Mouse (Mus musculus) hindbrain, embryonic 14.5 days (tissue): ENCODE data around the gene Zfp870. TPM values are rescaled to one million over a fixed set of nuclear protein-coding genes. Genes with fewer than 3 reads are reported as not detected.

Experiments used
- ATAC-seq: fragments of 200-750 bp; cut with Nextera tagmentation; 2 replicates; pipeline ENCODE4 v1.8.0; 2017; ENCODE audit warnings: moderate number of reproducible peaks, mild to moderate bottlenecking, moderate TSS enrichment, moderate library complexity; ENCODE audit not compliant: low FRiP score
- DNase-seq: peaks from one replicate; pipeline ENCODE4 v3.0.0-alpha.2; 2015; ENCODE audit warnings: low spot score
- H3K27ac ChIP-seq: fragments of 300-500 bp; sonication (generic); 2 replicates; pipeline ENCODE4 v1.5.1; 2014; ENCODE audit warnings: mild to moderate bottlenecking, moderate library complexity
- H3K27me3 ChIP-seq: fragments of 300-500 bp; sonication (generic); 2 replicates; pipeline ENCODE4 v1.6.1; 2014; ENCODE audit warnings: mild to moderate bottlenecking, low read length, mixed read lengths; ENCODE audit not compliant: control insufficient read depth, insufficient read depth
- H3K36me3 ChIP-seq: fragments of 300-500 bp; sonication (generic); replicated peaks from 2 replicates; pipeline ENCODE4 v1.6.1; 2014; ENCODE audit not compliant: control insufficient read depth, insufficient read depth
- H3K4me1 ChIP-seq: fragments of 300-500 bp; sonication (generic); replicated peaks from 2 replicates; pipeline ENCODE4 v1.6.1; 2014; ENCODE audit warnings: antibody characterized with exemption, low read length, mixed read lengths; ENCODE audit not compliant: control insufficient read depth, insufficient read depth
- H3K4me2 ChIP-seq: fragments of 300-500 bp; sonication (generic); replicated peaks from 2 replicates; pipeline ENCODE4 v1.6.1; 2014; ENCODE audit warnings: mild to moderate bottlenecking, moderate library complexity
- H3K4me3 ChIP-seq: fragments of 300-500 bp; sonication (generic); replicated peaks from 2 replicates; pipeline ENCODE4 v1.5.1; 2014; ENCODE audit warnings: mild to moderate bottlenecking, low read length
- H3K9ac ChIP-seq: fragments of 300-500 bp; sonication (generic); 2 replicates; pipeline ENCODE4 v1.6.1; 2014
- H3K9me3 ChIP-seq: fragments of 300-500 bp; sonication (generic); 2 replicates; pipeline ENCODE4 v1.6.1; 2016; ENCODE audit warnings: low read length; ENCODE audit not compliant: control insufficient read depth
- WGBS: fragments of 180-500 bp; shearing (Covaris S2); extraction: QIAGEN DNeasy Blood & Tissue Kit; methylation state at CpG from one replicate; pipeline ENCODE4 v1.1.7; 2014; 5-methylcytosine and 5-hydroxymethylcytosine counted together
- polyA plus RNA-seq: library from polyadenylated mRNA; unstranded; fragments of >200 nt; fragmentation: Nextera tagmentation; extraction: Ambion mirVana; gene quantifications from 2 replicates; pipeline ENCODE4 v1.2.1, GENCODE M21; 2014

Gene Zfp870
- polyA plus RNA-seq, 1 experiment from 2014 or later = 7.9 TPM

- no peak overlapping the region for H3K27ac ChIP-seq
- H3K9me3 ChIP-seq = no peaks in the 10 kb centered on the region
- peak overlapping the region; percentile 19 for H3K4me3 ChIP-seq
- DNase-seq (peak; percentile 72), ATAC-seq (0 out of 2 replicates have a peak, but pooled peaks have one; percentile 48)
- H3K27me3 ChIP-seq = peaks cover 3% of the 10 kb centered on the region; the same call in 1 of the 2 replicates
- no peaks in the 10 kb centered on the region for H3K4me1 ChIP-seq
- no peaks in the 10 kb centered on the region for H3K36me3 ChIP-seq
- peak overlapping the region; percentile 44; the same call in 1 of the 2 replicates for H3K9ac ChIP-seq
- H3K4me2 ChIP-seq = peak overlapping the region; percentile 48
- WGBS = 14% methylated on average over 19 of the region's 19 CpGs
Observed at GRCm38 (mm10) chr17:32905239-32905638, 13.8 kb upstream of the Zfp870 start.

GRCm38 (mm10) chr17:32904414-32904813 lies 13.0 kb upstream of the Zfp870 start:
- Histone ChIP-seq H3K4me3 (no peak overlapping the region), H3K27ac (no peak overlapping the region), H3K4me2 (no peak overlapping the region), H3K4me1 (no peaks in the 10 kb centered on the region), H3K9ac (no peak overlapping the region), H3K36me3 (no peaks in the 10 kb centered on the region), H3K27me3 (peaks cover 3% of the 10 kb centered on the region; the same call in 1 of the 2 replicates), H3K9me3 (no peaks in the 10 kb centered on the region)
- 75% methylated on average over 2 of the region's 2 CpGs for WGBS
- DNase-seq (peak; percentile 29), ATAC-seq (no peak)

- no peak overlapping the region for H3K27ac ChIP-seq
- 73% methylated on average over 1 of the region's 1 CpGs for WGBS
- ATAC-seq (no peak), DNase-seq (no peak)
- H3K9me3 ChIP-seq = no peaks in the 10 kb centered on the region
- H3K27me3 ChIP-seq = peaks cover under 1% of the 10 kb centered on the region; the same call in 1 of the 2 replicates
- no peak overlapping the region for H3K4me2 ChIP-seq
- no peaks in the 10 kb centered on the region for H3K36me3 ChIP-seq
- H3K9ac ChIP-seq = no peak overlapping the region
- H3K4me3 ChIP-seq = no peak overlapping the region
- no peaks in the 10 kb centered on the region for H3K4me1 ChIP-seq
Observed at GRCm38 (mm10) chr17:32901751-32902525, 10.5 kb upstream of the Zfp870 start.

GRCm38 (mm10) chr17:32895421-32895820 lies 4.0 kb upstream of the Zfp870 start:
- Histone ChIP-seq H3K27ac (no peak overlapping the region), H3K4me3 (no peak overlapping the region), H3K9ac (no peak overlapping the region), H3K36me3 (no peaks in the 10 kb centered on the region), H3K27me3 (no peaks in the 10 kb centered on the region), H3K4me2 (no peak overlapping the region), H3K4me1 (peaks cover 5% of the 10 kb centered on the region; the same call in 1 of the 2 replicates), H3K9me3 (no peaks in the 10 kb centered on the region)
- WGBS = 94% methylated on average over 4 of the region's 4 CpGs
- DNase-seq = no peak
- no peak for ATAC-seq

GRCm38 (mm10) chr17:32893901-32894300 lies 2.5 kb upstream of the Zfp870 start:
- Histone ChIP-seq H3K27ac (no peak overlapping the region), H3K4me3 (no peak overlapping the region), H3K4me1 (peaks cover 11% of the 10 kb centered on the region; the same call in 1 of the 2 replicates), H3K9ac (no peak overlapping the region), H3K4me2 (no peak overlapping the region), H3K27me3 (no peaks in the 10 kb centered on the region), H3K9me3 (no peaks in the 10 kb centered on the region), H3K36me3 (no peaks in the 10 kb centered on the region)
- 85% methylated on average over 3 of the region's 3 CpGs for WGBS
- ATAC-seq (no peak), DNase-seq (no peak)

GRCm38 (mm10) chr17:32890852-32891238 lies 597 bp downstream of the Zfp870 start:
- Histone ChIP-seq H3K36me3 (no peaks in the 10 kb centered on the region), H3K9me3 (no peaks in the 10 kb centered on the region), H3K27me3 (no peaks in the 10 kb centered on the region), H3K4me1 (peaks cover 11% of the 10 kb centered on the region; the same call in 1 of the 2 replicates), H3K4me2 (peak overlapping the region; percentile 73), H3K9ac (peak overlapping the region; percentile 72), H3K27ac (peak overlapping the region; percentile 83), H3K4me3 (peak overlapping the region; percentile 66)
- WGBS = 2% methylated on average over 11 of the region's 11 CpGs
- ATAC-seq (0 out of 2 replicates have a peak, but pooled peaks have one; percentile 28), DNase-seq (no peak)

GRCm38 (mm10) chr17:32889611-32890010 lies 1.8 kb downstream of the Zfp870 start:
- Histone ChIP-seq H3K27ac (no peak overlapping the region), H3K9ac (no peak overlapping the region), H3K9me3 (no peaks in the 10 kb centered on the region), H3K4me1 (peaks cover 11% of the 10 kb centered on the region; the same call in 1 of the 2 replicates), H3K4me3 (no peak overlapping the region), H3K36me3 (peaks cover 11% of the 10 kb centered on the region), H3K27me3 (no peaks in the 10 kb centered on the region), H3K4me2 (no peak overlapping the region; the same call in 1 of the 2 replicates)
- DNase-seq = no peak
- WGBS = 91% methylated on average over 6 of the region's 6 CpGs
- ATAC-seq = no peak

GRCm38 (mm10) chr17:32880320-32881218 lies 10.9 kb downstream of the Zfp870 start:
- H3K36me3 ChIP-seq = peaks cover 67% of the 10 kb centered on the region

GRCm38 (mm10) chr17:32878773-32879172 lies 12.7 kb downstream of the Zfp870 start:
- Histone ChIP-seq H3K4me3 (no peak overlapping the region), H3K36me3 (peaks cover 49% of the 10 kb centered on the region), H3K9ac (no peak overlapping the region), H3K27ac (no peak overlapping the region), H3K4me2 (no peak overlapping the region), H3K4me1 (no peaks in the 10 kb centered on the region), H3K9me3 (no peaks in the 10 kb centered on the region), H3K27me3 (0 out of 2 replicates have a peak, but pooled peaks cover 5% of the 10 kb centered on the region)
- DNase-seq (no peak), ATAC-seq (no peak)
- WGBS = 95% methylated on average over 11 of the region's 11 CpGs

More at GRCm38 (mm10) chr17:32880320-32881218, 10.9 kb downstream of the Zfp870 start:
- no peaks in the 10 kb centered on the region for H3K4me1 ChIP-seq
- ATAC-seq = no peak
- no peak overlapping the region for H3K27ac ChIP-seq
- 0 out of 2 replicates have a peak, but pooled peaks cover 5% of the 10 kb centered on the region for H3K27me3 ChIP-seq
- no peaks in the 10 kb centered on the region for H3K9me3 ChIP-seq
- H3K4me2 ChIP-seq = no peak overlapping the region
- no peak overlapping the region for H3K9ac ChIP-seq
- WGBS = 94% methylated on average over 14 of the region's 14 CpGs
- H3K4me3 ChIP-seq = no peak overlapping the region
- DNase-seq = no peak
